Mouse (Mus musculus) layer of hippocampus, adult 2 months (tissue): ENCODE measurements at regions not wholly inside any gene's neighbourhood (a gene's known extent, or its start where the extent isn't known, plus 50 kb on each side); places are given as distances from the start of the nearest gene placed in this dataset.

Source experiments
- DNase-seq, 2 experiments: peaks; one replicate each; pipeline ENCODE4 v3.0.0; 2022; ENCODE audit warnings: low spot score in 2 of 2
- H3K27ac ChIP-seq: fragments of 200-600 bp; 2 replicates; pipeline ENCODE4 v1.8.1; 2022
- H3K4me3 ChIP-seq: fragments of 200-600 bp; 2 replicates; pipeline ENCODE4 v1.8.1; 2022; ENCODE audit warnings: mild to moderate bottlenecking
- CTCF ChIP-seq: fragments of 200-600 bp; conservative IDR thresholded peaks from 2 replicates; pipeline ENCODE4 v1.8.1; 2022; ENCODE audit warnings: antibody characterized with exemption, mild to moderate bottlenecking, moderate library complexity

GRCm38 (mm10) chr7:83094899-83095298, 227.8 kb downstream of the Mex3b start:
- peak overlapping the region; percentile 67 for H3K27ac ChIP-seq
- TF ChIP-seq CTCF = no peak
- DNase-seq = peak; percentile 65 to 76
- H3K4me3 ChIP-seq = no peak overlapping the region

GRCm38 (mm10) chr7:83095593-83095992, 228.5 kb downstream of the Mex3b start:
- no peak for TF ChIP-seq CTCF
- Histone ChIP-seq H3K27ac (peak overlapping the region; percentile 67), H3K4me3 (no peak overlapping the region)
- DNase-seq = no peak

- TF ChIP-seq CTCF = no peak
- Histone ChIP-seq H3K27ac (no peak overlapping the region), H3K4me3 (no peak overlapping the region)
- no peak for DNase-seq
Observed at GRCm38 (mm10) chr7:83104426-83104825, 237.3 kb downstream of the Mex3b start.

DNA sequence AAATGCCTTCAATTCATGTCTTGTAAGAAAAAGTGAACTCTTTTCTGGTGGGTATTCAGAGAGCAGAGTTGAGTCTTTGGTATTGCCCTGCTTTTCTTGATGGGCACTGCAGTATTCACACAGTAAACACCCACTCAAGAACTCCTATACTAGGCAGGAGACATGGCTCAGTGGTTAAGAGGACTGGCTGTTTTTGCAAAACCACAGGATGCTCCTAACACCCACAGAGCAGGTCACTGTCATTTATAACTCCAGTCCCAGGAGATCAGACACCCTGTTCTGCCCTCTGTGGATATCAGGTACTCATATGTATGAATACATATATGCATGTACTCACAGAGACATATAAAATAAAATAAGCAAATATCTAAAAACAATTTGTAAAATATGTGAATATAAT, 238.5 kb downstream of the Mex3b start:
- DNase-seq = no peak
- no peak overlapping the region for H3K27ac ChIP-seq
- no peak overlapping the region for H3K4me3 ChIP-seq
- no peak for TF ChIP-seq CTCF

GRCm38 (mm10) chr7:83111217-83111823, 244.2 kb downstream of the Mex3b start:
- no peak overlapping the region for H3K4me3 ChIP-seq
- no peak overlapping the region for H3K27ac ChIP-seq
- DNase-seq = no peak
- TF ChIP-seq CTCF = no peak

- no peak for DNase-seq
- no peak for TF ChIP-seq CTCF
- Histone ChIP-seq H3K4me3 (no peak overlapping the region), H3K27ac (no peak overlapping the region)
Observed at GRCm38 (mm10) chr7:83116487-83116886, 249.4 kb downstream of the Mex3b start.

GRCm38 (mm10) chr7:83117065-83117464, 249.9 kb downstream of the Mex3b start:
- no peak for DNase-seq
- H3K27ac ChIP-seq = no peak overlapping the region
- no peak overlapping the region for H3K4me3 ChIP-seq
- TF ChIP-seq CTCF = no peak

DNA sequence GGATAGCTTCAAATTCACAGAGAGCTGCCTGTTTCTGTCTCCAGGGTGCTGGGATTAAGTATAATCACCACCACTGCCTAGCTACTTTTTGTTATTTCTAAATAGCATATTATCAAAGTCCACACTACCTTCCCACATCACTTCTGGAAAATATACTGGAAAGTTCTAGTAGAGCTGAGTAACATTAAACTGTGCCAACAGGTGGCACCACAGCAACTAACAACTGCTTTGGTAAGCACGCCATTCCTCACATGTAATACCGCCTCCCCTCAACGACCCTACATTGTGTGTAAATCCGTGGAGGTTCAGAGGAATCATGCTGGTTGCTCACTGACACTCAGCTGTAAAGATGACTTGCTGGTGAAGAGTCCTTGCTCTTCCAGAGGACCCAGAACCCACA, 259.1 kb downstream of the Mex3b start:
- no peak overlapping the region for H3K27ac ChIP-seq
- DNase-seq = no peak
- H3K4me3 ChIP-seq = no peak overlapping the region
- no peak for TF ChIP-seq CTCF

DNA sequence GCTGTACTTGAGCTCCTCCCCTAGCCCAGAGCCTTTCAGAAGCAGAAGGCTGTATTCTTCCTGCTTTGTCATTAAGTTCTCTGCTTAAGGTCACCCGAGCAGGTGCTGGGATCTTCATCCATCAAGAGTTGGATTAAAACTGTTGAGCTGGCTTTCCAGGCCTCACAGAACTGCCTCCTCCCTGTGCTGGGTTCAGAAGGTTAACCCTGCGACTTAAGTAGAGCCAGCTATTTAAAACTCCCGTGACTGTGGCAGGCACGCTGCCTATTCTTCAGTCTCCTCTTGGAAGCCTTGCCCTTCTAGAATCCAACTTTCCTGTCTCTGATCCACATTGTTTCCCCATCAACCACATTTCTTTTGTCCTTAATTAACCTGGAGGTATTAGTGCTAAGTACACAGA, 273.1 kb downstream of the Mex3b start:
- TF ChIP-seq CTCF = no peak
- no peak overlapping the region for H3K27ac ChIP-seq
- DNase-seq = no peak
- no peak overlapping the region for H3K4me3 ChIP-seq

GRCm38 (mm10) chr7:83140658-83141057, 273.5 kb downstream of the Mex3b start:
- TF ChIP-seq CTCF = peak; percentile 57
- DNase-seq = no peak
- no peak overlapping the region for H3K4me3 ChIP-seq

DNA sequence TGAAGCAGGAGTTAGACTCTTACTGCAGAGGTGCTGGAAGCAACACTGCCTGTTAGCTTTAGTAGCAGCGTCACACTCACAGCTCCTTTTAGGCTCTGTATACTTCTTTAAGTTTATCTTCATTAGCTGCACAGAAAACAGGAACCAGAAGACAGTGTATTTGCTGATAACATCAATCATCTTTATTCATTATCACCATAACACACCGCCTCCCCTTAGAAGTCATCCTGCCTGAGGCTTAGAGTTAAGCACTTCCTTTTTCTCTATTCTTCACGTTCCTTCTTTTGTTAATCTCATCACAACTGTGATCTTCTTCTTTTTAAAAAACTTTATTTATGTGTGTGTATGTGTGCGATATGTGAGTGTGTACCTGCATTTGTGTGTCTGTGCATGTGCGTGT, 276.9 kb downstream of the Mex3b start:
- H3K4me3 ChIP-seq = no peak overlapping the region
- DNase-seq = no peak
- TF ChIP-seq CTCF = no peak
- H3K27ac ChIP-seq = no peak overlapping the region

More at GRCm38 (mm10) chr7:83140658-83141057, 273.5 kb downstream of the Mex3b start:
- H3K27ac ChIP-seq = no peak overlapping the region

DNA sequence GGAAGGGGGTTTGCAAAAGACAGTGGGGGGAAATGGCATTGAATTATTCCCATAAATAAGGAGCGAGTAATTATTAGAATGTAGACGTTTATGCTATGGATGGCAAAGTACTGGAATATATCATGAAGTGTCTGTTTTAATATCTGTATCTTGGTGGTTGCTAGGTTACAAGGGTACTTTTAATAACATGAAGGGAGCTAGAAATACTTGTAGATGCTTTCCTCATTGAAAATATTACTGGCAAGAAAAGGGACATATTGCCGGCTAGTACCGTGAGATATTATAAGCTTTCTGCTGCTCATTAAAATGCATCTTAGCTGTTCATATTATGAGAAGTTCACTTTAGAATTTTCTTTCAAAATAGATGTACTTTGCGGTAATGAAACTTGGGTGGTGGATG, 278.4 kb downstream of the Mex3b start:
- TF ChIP-seq CTCF = no peak
- DNase-seq = peak in 1 of 2 experiments; percentile 14
- no peak overlapping the region for H3K4me3 ChIP-seq
- H3K27ac ChIP-seq = no peak overlapping the region

GRCm38 (mm10) chr7:83161226-83161625, 294.1 kb downstream of the Mex3b start:
- no peak for DNase-seq
- no peak for TF ChIP-seq CTCF
- H3K27ac ChIP-seq = no peak overlapping the region
- H3K4me3 ChIP-seq = no peak overlapping the region

- Histone ChIP-seq H3K4me3 (no peak overlapping the region), H3K27ac (no peak overlapping the region)
- no peak for DNase-seq
- TF ChIP-seq CTCF = no peak
Observed at GRCm38 (mm10) chr7:83162868-83163267, 295.7 kb downstream of the Mex3b start.

DNA sequence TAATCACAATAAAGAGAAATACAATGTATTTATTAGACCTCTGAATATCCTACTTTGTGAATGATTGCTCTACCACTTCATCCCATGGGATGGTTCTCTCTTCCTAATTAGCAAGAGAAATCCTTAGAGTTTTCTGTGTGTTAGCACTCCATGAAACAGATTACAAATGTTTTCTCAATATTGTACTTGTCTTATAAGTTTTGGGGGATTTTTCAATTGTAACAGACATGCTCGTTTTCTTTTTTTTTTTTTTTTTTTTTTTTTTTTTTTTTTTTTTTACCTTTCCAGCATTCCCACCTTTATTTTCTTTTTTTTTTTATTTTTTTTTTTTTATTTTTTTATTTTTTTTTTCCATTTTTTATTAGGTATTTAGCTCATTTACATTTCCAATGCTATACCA, 312.3 kb downstream of the Mex3b start:
- no peak for DNase-seq
- no peak overlapping the region for H3K27ac ChIP-seq
- no peak overlapping the region for H3K4me3 ChIP-seq
- TF ChIP-seq CTCF = no peak
